Mouse (Mus musculus): Measurements from ENCODE around the gene Nudt16l1.

DNA sequence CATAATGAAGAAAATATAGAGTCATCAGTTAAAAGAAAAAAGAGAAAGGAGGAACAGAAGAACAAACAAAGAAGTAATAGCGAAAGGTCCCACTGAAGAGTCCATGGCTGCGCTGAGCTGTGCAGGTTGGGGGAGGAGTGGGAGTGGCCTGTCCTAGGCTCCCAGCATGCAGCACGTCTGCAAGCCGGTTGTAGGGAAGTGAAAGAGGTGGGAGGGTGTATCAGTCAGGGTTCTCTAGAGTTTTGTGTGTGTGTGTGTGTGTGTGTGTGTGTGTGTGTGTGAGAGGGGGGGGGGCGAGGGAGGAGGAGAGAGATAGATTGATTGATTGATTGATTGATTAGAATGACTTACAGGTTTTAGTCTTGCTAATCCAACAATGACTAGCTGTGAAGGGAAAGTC is 30.6 kb upstream of the Nudt16l1 start:
- no peak for TF ChIP-seq CTCF (IDR thresholded peaks at IDR 0.05; ENCODE audit: borderline replicate concordance, insufficient read depth, low read depth, low read length)
- TF ChIP-seq POLR2A (IDR thresholded peaks at IDR 0.05; ENCODE audit: borderline replicate concordance, insufficient read depth, low read length): no peak

All from cerebellum, adult 2 months (tissue).